Mouse (Mus musculus): ENCODE results near the gene Clca1.
"Not testable (repeated sequence)": the region's sequence is repeated elsewhere in the genome, so short reads cannot be mapped to it uniquely, and the experiment has no call there.

Gene Clca1

DNA sequence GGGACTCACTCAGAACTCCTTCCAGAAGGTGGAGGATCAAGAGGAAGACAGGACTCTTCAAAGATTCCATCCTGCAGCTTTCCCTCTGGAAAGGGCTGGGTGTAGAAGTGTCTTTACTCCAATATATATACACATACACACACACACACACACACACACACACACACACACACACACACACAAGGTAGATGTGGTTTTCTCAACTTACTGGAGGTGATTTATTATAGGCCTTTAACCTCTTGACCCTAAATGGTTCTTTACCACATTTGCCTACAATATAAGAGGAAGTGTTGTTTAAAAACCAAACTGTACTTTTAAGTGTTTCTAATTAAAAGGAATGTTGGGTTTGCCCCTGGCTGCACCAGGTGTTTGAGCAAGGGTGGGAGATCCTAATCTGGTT, at the start of gene Clca1:
Gene Clca1, minus strand, starts transcription at position 101 of the 400 bp plus-strand sequence.
- in situ Hi-C loops (cut with MboI, MseI) = no loop called here

DNA sequence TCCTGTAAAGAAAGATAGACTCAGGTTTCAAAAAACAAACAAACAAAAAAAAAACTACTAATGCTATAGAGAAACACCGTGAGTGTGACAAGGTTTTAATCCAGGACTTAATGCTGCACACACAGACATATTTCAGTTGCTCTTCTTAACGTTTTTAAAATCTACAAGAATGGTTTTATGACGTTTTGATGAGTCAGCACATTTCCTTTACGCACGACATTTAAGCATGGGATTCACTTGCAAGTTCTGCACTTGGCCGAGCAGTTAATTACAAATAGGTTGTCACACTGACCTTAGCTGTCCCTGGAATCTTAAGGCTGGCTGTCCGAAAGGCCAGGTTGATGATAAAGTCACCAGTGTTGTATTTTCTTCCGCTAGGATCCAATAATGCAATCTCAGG, 48.3 kb upstream of the Clca1 start:
- in situ Hi-C loops (cut with MboI, MseI) = no loop called here

DNA sequence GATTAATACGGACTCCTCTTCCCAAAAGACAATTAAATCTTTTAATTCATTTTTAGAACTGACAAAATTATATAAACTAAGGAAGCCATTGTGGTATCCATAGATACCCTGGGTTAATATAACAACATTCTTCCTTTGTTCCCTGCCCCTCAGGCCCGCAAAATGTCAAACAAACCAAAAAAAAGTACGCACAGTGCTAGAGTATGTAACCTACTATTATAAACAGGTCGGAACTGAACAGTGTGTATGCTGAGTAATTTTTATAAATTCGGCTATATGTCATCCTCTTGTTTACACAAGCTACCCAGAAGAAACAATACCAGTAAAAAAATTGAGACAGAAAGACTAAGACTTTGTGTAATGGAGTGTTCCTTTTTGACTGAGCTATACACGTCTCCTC, 45.8 kb upstream of the Clca1 start:
- in situ Hi-C loops (cut with MboI, MseI) = no loop called here

GRCm38 (mm10) chr3:145072339-145072738, 39.8 kb upstream of the Clca1 start:
- in situ Hi-C loops (cut with MboI, MseI) = no loop called here

- in situ Hi-C loops (cut with MboI, MseI) = no loop called here
Measured at GRCm38 (mm10) chr3:145068964-145069363, 36.4 kb upstream of the Clca1 start.

DNA sequence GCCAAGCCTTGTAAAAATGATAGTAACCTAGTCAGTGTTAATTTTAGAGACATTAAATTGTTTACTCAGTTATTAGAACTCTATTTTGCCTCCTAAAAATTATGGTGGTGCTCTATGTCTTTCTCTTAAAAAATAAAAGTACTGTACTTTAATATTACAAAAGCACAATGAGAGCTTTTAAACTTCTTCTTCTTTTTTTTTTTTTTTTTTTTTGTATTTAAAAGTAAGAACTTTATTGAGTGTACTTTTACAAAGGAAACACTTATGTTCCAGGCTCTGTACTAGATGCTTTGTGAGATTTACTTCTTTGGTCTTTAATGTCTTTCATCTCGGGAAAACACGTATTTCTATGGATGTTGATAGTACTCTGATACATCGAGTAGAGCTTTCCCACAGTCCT, 22.6 kb upstream of the Clca1 start:
- in situ Hi-C loops (cut with MboI, MseI) = not testable (repeated sequence)

GRCm38 (mm10) chr3:145049820-145050219, 17.2 kb upstream of the Clca1 start:
- in situ Hi-C loops (cut with MboI, MseI) = no loop called here

DNA sequence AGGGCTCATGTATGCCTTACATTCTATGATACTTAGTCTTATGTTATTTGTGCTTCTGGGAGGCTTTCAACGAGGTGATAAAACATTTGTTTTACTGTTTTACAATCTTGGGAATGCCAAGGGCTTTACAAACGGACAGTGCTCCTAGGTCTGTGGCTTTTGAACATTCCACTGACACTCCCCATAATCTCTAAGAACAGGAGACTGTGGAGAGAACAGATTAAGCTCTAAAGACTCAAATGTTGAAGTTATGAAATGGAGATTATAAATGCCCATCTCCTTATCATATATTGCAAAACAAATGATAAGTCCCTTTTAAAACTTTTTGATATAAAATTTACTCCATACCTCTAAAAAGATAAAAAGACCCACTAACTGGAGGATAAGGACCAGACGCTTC, 6.2 kb upstream of the Clca1 start:
- in situ Hi-C loops (cut with MboI, MseI) = no loop called here

DNA sequence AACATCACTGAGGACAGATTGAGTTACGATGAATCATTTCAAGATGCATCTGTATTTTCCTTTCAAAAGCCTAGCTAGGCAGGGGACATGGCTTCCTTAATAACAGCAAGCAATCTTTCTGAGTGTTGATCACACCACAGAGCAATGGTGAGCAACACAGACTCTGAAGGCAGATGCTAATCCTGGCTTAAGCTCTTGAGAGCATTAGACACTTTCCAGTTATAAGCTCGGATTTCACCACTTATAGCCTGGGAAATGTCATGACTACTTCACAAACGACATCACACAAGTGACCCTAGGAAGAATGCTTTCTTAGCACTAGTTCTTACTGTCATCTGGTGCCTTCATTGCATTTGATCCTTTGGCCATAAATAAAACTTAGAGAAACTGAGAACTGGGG, 4.5 kb downstream of the Clca1 start:
- in situ Hi-C loops (cut with MboI, MseI) = no loop called here

- in situ Hi-C loops (cut with MboI, MseI) = no loop called here
Measured at GRCm38 (mm10) chr3:145026750-145027149, 5.8 kb downstream of the Clca1 start.

- in situ Hi-C loops (cut with MboI, MseI) = no loop called here
Measured at GRCm38 (mm10) chr3:145017807-145018206, 14.8 kb downstream of the Clca1 start.

DNA sequence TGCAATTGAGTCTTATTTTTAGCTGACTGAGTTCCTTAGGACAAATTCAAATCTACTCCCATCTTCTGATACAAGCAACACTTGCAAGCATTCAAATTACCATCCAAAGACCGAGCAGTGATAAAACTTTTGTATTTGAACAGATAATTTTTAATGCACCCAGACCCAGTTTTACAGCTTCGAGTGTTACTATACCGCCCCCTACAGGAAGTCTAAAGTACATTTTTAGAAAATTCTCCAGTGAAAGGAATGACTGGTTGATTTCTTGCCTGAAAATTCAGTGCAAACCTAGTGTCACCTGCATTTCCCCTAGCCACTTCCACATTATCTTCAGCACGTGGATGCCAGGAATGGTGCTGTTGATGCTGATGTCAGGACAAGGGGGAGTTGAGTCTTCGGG, 28.2 kb downstream of the Clca1 start:
- in situ Hi-C loops (cut with MboI, MseI) = no loop called here

GRCm38 (mm10) chr3:145000912-145001311, 31.7 kb downstream of the Clca1 start:
- in situ Hi-C loops (cut with MboI, MseI) = no loop called here

DNA sequence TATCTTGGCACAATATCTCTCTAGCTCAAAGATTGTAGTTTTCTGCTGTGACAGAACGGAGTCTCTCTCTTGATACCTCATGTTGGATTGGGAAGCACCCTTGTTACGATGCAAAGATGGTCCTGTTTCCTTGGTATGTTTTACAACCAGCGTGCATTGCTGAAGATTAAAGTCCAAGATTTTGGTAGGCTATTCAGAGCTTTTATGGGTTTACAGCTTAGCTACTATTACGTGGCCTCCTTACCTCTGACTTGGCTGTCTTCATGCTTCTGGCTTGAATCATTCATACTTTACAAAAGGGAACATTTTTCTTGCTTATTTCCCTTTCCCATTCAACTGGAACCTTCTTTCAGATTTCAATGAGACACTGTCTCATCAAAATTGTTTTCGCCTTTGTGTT, 39.5 kb downstream of the Clca1 start:
- in situ Hi-C loops (cut with MboI, MseI) = no loop called here

DNA sequence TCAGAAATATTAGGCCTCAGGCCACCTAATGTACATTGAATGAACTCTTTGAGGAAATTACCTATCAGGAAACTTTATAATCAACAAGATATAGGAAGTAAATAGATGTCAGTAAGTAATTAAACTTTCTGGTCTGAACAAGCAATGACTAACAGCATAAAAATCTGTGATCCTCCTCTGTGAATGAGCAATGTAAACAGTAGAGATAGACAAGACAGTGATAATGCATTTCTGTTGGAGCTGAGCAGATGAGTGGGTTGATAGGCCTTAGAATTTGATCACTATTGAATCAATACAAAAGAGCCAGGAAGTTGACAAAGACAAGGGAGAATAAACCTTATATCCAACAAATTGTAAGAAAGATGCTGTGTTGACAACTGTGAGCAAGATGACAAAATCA, 40.0 kb downstream of the Clca1 start:
- in situ Hi-C loops (cut with MboI, MseI) = no loop called here

DNA sequence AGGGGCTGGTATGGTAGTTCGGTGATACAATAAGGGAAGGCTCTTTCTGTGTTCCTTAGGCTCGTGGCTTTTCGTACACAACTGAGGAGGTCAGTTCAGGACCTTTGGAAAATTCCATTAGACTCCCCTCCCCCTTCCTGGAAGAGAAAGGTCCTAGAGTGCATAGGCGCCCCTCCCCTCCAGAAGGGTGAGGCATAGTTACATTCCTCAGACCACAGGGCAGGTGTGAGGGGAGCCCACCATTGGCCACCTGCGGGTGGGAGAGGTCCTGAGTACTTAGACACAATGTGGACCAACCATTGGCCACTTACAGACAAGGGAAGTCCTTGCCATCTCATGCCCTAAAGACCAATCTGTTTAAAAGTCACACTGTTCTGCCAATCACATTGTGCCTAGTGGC, 46.7 kb downstream of the Clca1 start:
- in situ Hi-C loops (cut with MboI, MseI) = no loop called here

DNA sequence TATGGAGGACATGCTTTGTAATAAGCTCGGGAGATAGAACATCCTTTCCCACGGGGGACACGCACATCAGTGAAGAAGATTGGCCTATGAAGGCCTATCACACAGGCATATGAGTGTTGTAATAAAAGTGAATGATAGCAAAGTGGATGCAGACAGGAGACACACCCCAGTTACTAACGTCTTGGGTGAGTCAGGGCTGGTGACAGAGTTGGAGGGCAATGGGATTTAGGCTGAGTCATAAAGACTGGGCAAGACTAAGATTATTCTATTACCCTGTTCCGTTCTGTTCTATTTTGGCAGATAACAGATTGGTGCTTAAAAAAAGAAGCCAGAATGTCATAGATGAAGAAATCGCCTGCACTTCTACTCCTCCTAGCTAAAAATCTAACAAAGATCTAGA, 52.0 kb downstream of the Clca1 start:
- in situ Hi-C loops (cut with MboI, MseI) = no loop called here

DNA sequence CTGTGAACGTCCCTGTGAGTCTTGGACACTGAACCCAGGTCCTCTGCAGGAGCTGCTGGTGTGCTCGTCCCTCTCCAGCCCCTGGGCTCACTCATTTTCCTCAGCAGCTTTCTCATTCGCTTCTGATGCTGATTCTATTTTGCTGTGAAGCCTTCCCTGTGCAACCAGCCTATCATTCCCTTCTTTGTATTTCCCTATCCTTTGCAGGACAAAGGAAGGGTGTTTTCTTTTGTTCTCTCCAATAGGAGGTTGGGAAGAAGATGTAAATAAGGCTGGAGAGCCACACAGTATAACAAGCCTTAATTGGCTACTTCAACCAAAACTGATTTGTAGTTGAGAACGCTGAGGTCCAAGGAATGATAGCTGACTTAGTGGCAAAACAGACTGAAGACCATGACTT, 54.9 kb downstream of the Clca1 start:
- in situ Hi-C loops (cut with MboI, MseI) = no loop called here

- in situ Hi-C loops (cut with MboI, MseI) = no loop called here
Measured at GRCm38 (mm10) chr3:144976091-144976490, 56.5 kb downstream of the Clca1 start.

DNA sequence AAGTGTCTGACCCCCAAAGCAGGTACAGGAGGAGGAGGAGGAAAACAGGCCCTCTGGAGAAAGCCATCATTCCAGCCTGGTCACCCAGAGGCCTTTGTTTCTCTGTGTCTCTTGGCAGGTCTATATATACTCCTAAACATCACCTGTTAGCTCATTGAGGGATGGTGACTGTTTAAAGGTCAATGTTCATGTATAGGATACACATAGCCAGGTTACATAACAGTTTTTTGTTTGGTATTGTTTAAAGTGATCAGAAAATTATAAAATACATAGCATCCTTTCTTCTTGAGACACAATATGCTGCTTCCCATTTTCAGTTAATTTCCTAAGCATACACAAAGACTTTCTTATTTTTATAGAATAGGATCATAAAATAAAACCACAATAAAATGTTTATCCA, 57.6 kb downstream of the Clca1 start, which contains the start of gene Clca4a:
Gene Clca4a, minus strand, starts transcription at position 101 of the 400 bp plus-strand sequence.
- in situ Hi-C loops (cut with MboI, MseI) = no loop called here

- in situ Hi-C loops (cut with MboI, MseI) = no loop called here
Measured at GRCm38 (mm10) chr3:144971553-144972270, 60.9 kb downstream of the Clca1 start.

- in situ Hi-C loops (cut with MboI, MseI) = no loop called here
Measured at GRCm38 (mm10) chr3:144969755-144970154, 62.8 kb downstream of the Clca1 start.

- in situ Hi-C loops (cut with MboI, MseI) = no loop called here
Measured at GRCm38 (mm10) chr3:144966074-144966473, 66.5 kb downstream of the Clca1 start.
